Mouse (Mus musculus) forebrain, embryonic 16.5 days (tissue): ENCODE results near the gene Taar7d. TPM values are rescaled to one million over a fixed set of nuclear protein-coding genes. Genes with fewer than 3 reads are reported as not detected.

Experiments
- polyA plus RNA-seq: library from polyadenylated mRNA; unstranded; fragments of >200 nt; fragmentation: Nextera tagmentation; extraction: Ambion mirVana; gene quantifications from 2 replicates; pipeline ENCODE4 v1.2.1, GENCODE M21; 2015

Taar7d gene
- polyA plus RNA-seq, 1 experiment from 2014 or later = not detected

Other genes starting within 250 kb of the Taar7d start
- 105 and 109 TPM in 2 replicates for gene Rps12, start 239.9 kb upstream of the Taar7d start, polyA plus RNA-seq
- 20.8 and 21.2 TPM in 2 replicates for gene Slc18b1, start 230.2 kb upstream of the Taar7d start, polyA plus RNA-seq
- not detected in 2 replicates for gene Vnn3, start 175.8 kb upstream of the Taar7d start, polyA plus RNA-seq
- gene Vnn1, start 132.5 kb upstream of the Taar7d start, polyA plus RNA-seq = 0.11 and 0.36 TPM in 2 replicates
- not detected in 2 replicates for gene Taar1, start 106.9 kb upstream of the Taar7d start, polyA plus RNA-seq
- gene Taar2, start 88.7 kb upstream of the Taar7d start, polyA plus RNA-seq = not detected in 2 replicates
- gene Taar3, start 77.7 kb upstream of the Taar7d start, polyA plus RNA-seq = not detected in 2 replicates
- not detected in 2 replicates for gene Taar4, start 66.7 kb upstream of the Taar7d start, polyA plus RNA-seq
- not detected in 2 replicates for gene Taar5, start 56.5 kb upstream of the Taar7d start, polyA plus RNA-seq
- gene Taar6, start 41.6 kb upstream of the Taar7d start, polyA plus RNA-seq = not detected in 2 replicates
- gene Taar7a, start 33.7 kb upstream of the Taar7d start, polyA plus RNA-seq = not detected in 2 replicates
- gene Taar7b, start 27.3 kb upstream of the Taar7d start, polyA plus RNA-seq = not detected in 2 replicates
- not detected in 2 replicates for gene Taar7e, start 10.4 kb downstream of the Taar7d start, polyA plus RNA-seq
- not detected in 2 replicates for gene Taar7f, start 22.3 kb downstream of the Taar7d start, polyA plus RNA-seq
- not detected in 2 replicates for gene Taar8a, start 49.3 kb downstream of the Taar7d start, polyA plus RNA-seq
- not detected in 2 replicates for gene Taar8b, start 65.1 kb downstream of the Taar7d start, polyA plus RNA-seq
- gene Taar8c, start 74.7 kb downstream of the Taar7d start, polyA plus RNA-seq = not detected in 2 replicates
- gene Taar9, start 82.3 kb downstream of the Taar7d start, polyA plus RNA-seq = not detected in 2 replicates
- gene Stx7, start 122.1 kb downstream of the Taar7d start, polyA plus RNA-seq = 287 and 301 TPM in 2 replicates
- gene Moxd1, start 196.3 kb downstream of the Taar7d start, polyA plus RNA-seq = 2.0 and 2.4 TPM in 2 replicates